Comparison of ENCODE assay signal across 7 mouse cellular contexts in genomic region chr15:100914734-100915242, GRCm38 (mm10). TPM values are rescaled to one million over a fixed set of nuclear protein-coding genes. Genes with fewer than 3 reads are reported as not detected.
DNase-seq lines count a peak whose midpoint lies in the region; ATAC-seq and TF ChIP-seq lines count a peak whose summit lies in the region.

No protein-coding gene starts in this region.

- TF ChIP-seq EP300 in liver, embryonic 14.5 days (IDR thresholded peaks at IDR 0.05; ENCODE audit: low read depth), result no peak

- H3K4me1 ChIP-seq in thymus, adult 2 months (replicated peaks; ENCODE audit: control insufficient read depth, insufficient read depth, low read length), result no peaks in the 10 kb centered on the region
- H3K4me1 ChIP-seq in hindbrain, embryonic 14.5 days (replicated peaks; ENCODE audit: control insufficient read depth, insufficient read depth, low read length), result peaks cover 18% of the 10 kb centered on the region
- peaks cover 0 to 2% of the 10 kb centered on the region in 2 experiments; a peak in 1 of 4 replicates for H3K4me1 ChIP-seq in liver, embryonic 14.5 days (replicated peaks; ENCODE audit: control insufficient read depth in 2 of 2, insufficient read depth in 2 of 2, low read length in 1 of 2)
- H3K4me1 ChIP-seq in neural tube, embryonic 14.5 days (ENCODE audit: control insufficient read depth, insufficient read depth, low read length), result peaks cover 9% of the 10 kb centered on the region; the same call in 1 of the 2 replicates

- no peak for TF ChIP-seq CTCF in thymus, adult 2 months (IDR thresholded peaks at IDR 0.05; ENCODE audit: borderline replicate concordance, control insufficient read depth, extremely low read depth, insufficient read depth, low read length, poor library complexity)
- peak; percentile 28; the same call in 1 of the 2 replicates for TF ChIP-seq CTCF in liver, embryonic 14.5 days (IDR thresholded peaks at IDR 0.05; ENCODE audit: low read depth)

- H3K4me2 ChIP-seq in hindbrain, embryonic 14.5 days (replicated peaks), result peak overlapping the region; percentile 57
- H3K4me2 ChIP-seq in liver, embryonic 14.5 days (ENCODE audit: low read depth), result peak overlapping the region; percentile 23; the same call in 1 of the 2 replicates
- H3K4me2 ChIP-seq in neural tube, embryonic 14.5 days (ENCODE audit: low read depth, low read length), result peak overlapping the region; percentile 56

- no peaks in the 10 kb centered on the region for H3K9me3 ChIP-seq in hindbrain, embryonic 14.5 days (ENCODE audit: control insufficient read depth, low read length)
- no peaks in the 10 kb centered on the region for H3K9me3 ChIP-seq in liver, embryonic 14.5 days (ENCODE audit: control insufficient read depth, low read length)
- H3K9me3 ChIP-seq in neural tube, embryonic 14.5 days (ENCODE audit: control insufficient read depth, low read length), result no peaks in the 10 kb centered on the region

- no peak overlapping the region for H3K4me3 ChIP-seq in thymus, adult 2 months (ENCODE audit: control insufficient read depth, insufficient read depth, low read length)
- H3K4me3 ChIP-seq in hindbrain, embryonic 14.5 days (replicated peaks; ENCODE audit: low read length), result peak overlapping the region; percentile 25
- no peak overlapping the region for H3K4me3 ChIP-seq in liver, embryonic 14.5 days (ENCODE audit: insufficient read depth in 1 of 2, low read depth in 2 of 2, low read length in 2 of 2)
- peak overlapping the region; percentile 22 for H3K4me3 ChIP-seq in neural tube, embryonic 14.5 days (ENCODE audit: low read depth, low read length)

- peak; percentile 60; the same call in 1 of the 2 replicates for ATAC-seq in hindbrain, embryonic 14.5 days (ENCODE audit: low FRiP score)
- ATAC-seq in liver, embryonic 14.5 days (ENCODE audit: insufficient read depth), result no peak
- ATAC-seq in neural tube, embryonic 14.5 days (ENCODE audit: low read depth), result peak; percentile 74

- H3K27ac ChIP-seq in thymus, adult 2 months (ENCODE audit: control insufficient read depth, insufficient read depth, low read length), result no peak overlapping the region
- H3K27ac ChIP-seq in hindbrain, embryonic 14.5 days, result no peak overlapping the region
- H3K27ac ChIP-seq in liver, embryonic 14.5 days, result no peak overlapping the region
- no peak overlapping the region for H3K27ac ChIP-seq in neural tube, embryonic 14.5 days (ENCODE audit: low read depth, low read length)

- H3K27me3 ChIP-seq in thymus, adult 2 months (ENCODE audit: control insufficient read depth, insufficient read depth, low read length), result peaks cover 2% of the 10 kb centered on the region; the same call in 1 of the 2 replicates
- H3K27me3 ChIP-seq in hindbrain, embryonic 14.5 days (ENCODE audit: control insufficient read depth, insufficient read depth, low read length), result no peaks in the 10 kb centered on the region
- H3K27me3 ChIP-seq in liver, embryonic 14.5 days (ENCODE audit: control insufficient read depth, insufficient read depth, low read length), result no peaks in the 10 kb centered on the region
- no peaks in the 10 kb centered on the region for H3K27me3 ChIP-seq in neural tube, embryonic 14.5 days (ENCODE audit: control insufficient read depth, insufficient read depth, low read length)

- no peaks in the 10 kb centered on the region for H3K36me3 ChIP-seq in thymus, adult 2 months (ENCODE audit: control insufficient read depth, insufficient read depth, low read length)
- H3K36me3 ChIP-seq in hindbrain, embryonic 14.5 days (replicated peaks; ENCODE audit: control insufficient read depth, insufficient read depth), result no peaks in the 10 kb centered on the region
- no peaks in the 10 kb centered on the region for H3K36me3 ChIP-seq in liver, embryonic 14.5 days (replicated peaks; ENCODE audit: control insufficient read depth, insufficient read depth, low read depth)
- no peaks in the 10 kb centered on the region for H3K36me3 ChIP-seq in neural tube, embryonic 14.5 days (ENCODE audit: control insufficient read depth, insufficient read depth, low read length)

- peak overlapping the region; percentile 35; the same call in 1 of the 2 replicates for H3K9ac ChIP-seq in hindbrain, embryonic 14.5 days
- no peak overlapping the region for H3K9ac ChIP-seq in liver, embryonic 14.5 days (replicated peaks)
- H3K9ac ChIP-seq in neural tube, embryonic 14.5 days (replicated peaks; ENCODE audit: low read depth, low read length), result 0 out of 2 replicates have a peak overlapping the region, but pooled peaks have one; percentile 39

- DNase-seq in thymus, postnatal 14 days, result peak; percentile 20
- no peak for DNase-seq in thymus, adult 2 months
- peak; percentile 76 for DNase-seq in embryo, embryonic 11 days
- DNase-seq in hindbrain, embryonic 14.5 days (ENCODE audit: low spot score), result peak; percentile 68
- no peak for DNase-seq in liver, embryonic 14.5 days (ENCODE audit: low read depth in 3 of 3, low spot score in 3 of 3)
- DNase-seq in frontal cortex, postnatal 25 days (ENCODE audit: low spot score in 2 of 2), result no peak

- no peak for TF ChIP-seq POLR2A in thymus, adult 2 months (IDR thresholded peaks at IDR 0.05; ENCODE audit: control insufficient read depth, extremely low read depth, insufficient read depth, low read length, poor library complexity)

- 3% methylated on average over 24 of the region's 24 CpGs for WGBS in thymus, adult 2 months
- 8% methylated on average over 24 of the region's 24 CpGs for WGBS in hindbrain, embryonic 14.5 days
- 2% methylated on average over 24 of the region's 24 CpGs for WGBS in liver, embryonic 14.5 days (ENCODE audit: insufficient replicate concordance)
- WGBS in neural tube, embryonic 14.5 days, result 4% methylated on average over 24 of the region's 24 CpGs

RNA-seq across cellular contexts. Expression of gene Scn8a, which starts 45.1 kb away (rescaled TPM):
- 0.20 and 0.60 TPM in 2 replicates for polyA plus RNA-seq in thymus, adult 2 months (2012; rRNA removed)
- polyA plus RNA-seq in hindbrain, embryonic 14.5 days (2014; fragmentation: Nextera tagmentation; extraction: Ambion mirVana), result 22.2 and 23.2 TPM in 2 replicates
- 0.13 and 0.21 TPM in 2 replicates for polyA plus RNA-seq in liver, embryonic 14.5 days (2012; rRNA removed)
- 0.41 TPM in 1 of 2 replicates, not detected in the other for polyA plus RNA-seq in liver, embryonic 14.5 days (2014; fragmentation: Nextera tagmentation; extraction: Ambion mirVana)
- polyA plus RNA-seq in neural tube, embryonic 14.5 days (2014; fragmentation: Nextera tagmentation; extraction: Ambion mirVana), result 25.6 and 35.2 TPM in 2 replicates

Comparison
In these comparisons a context has a peak if more than half of its experiments do, and no peak if none do; other contexts are left out.
1. DNase-seq: peak in thymus, postnatal 14 days (single experiment), embryo, embryonic 11 days (single experiment) and hindbrain, embryonic 14.5 days (single experiment); none in thymus, adult 2 months (single experiment), liver, embryonic 14.5 days (0 of 3) and frontal cortex, postnatal 25 days (0 of 2).
2. H3K4me3 ChIP-seq: peak in hindbrain, embryonic 14.5 days (single experiment) and neural tube, embryonic 14.5 days (single experiment); none in thymus, adult 2 months (single experiment) and liver, embryonic 14.5 days (0 of 2).
3. RNA of gene Scn8a, which starts 45.1 kb away (polyA plus RNA-seq): 25.6 to 35.2 TPM in neural tube, embryonic 14.5 days and 22.2 to 23.2 TPM in hindbrain, embryonic 14.5 days; 0.13 to 0.41 TPM in liver, embryonic 14.5 days and 0.20 to 0.60 TPM in thymus, adult 2 months; every median in the first group is over 10 times any median in the second.
4. Peak in every context shown above with its lines, with median percentiles within 50 percentile points of each other: H3K4me2 ChIP-seq.